Mouse (Mus musculus) embryo, embryonic 11.5 days (tissue): ENCODE measurements around the gene Psmc2.

Source experiments
- DNase-seq: peaks from one replicate; pipeline ENCODE4 v3.0.0-alpha.2; 2012; ENCODE audit warnings: low read depth, low spot score

The Psmc2 gene

GRCm38 (mm10) chr5:21785053-21785452 is at the start of gene Psmc2, which contains the start of gene Dnajc2:
Gene Psmc2 (plus strand): TSS chr5:21785283.
Gene Dnajc2 (minus strand): TSS chr5:21785251.
- DNase-seq = peak; percentile 83

DNA sequence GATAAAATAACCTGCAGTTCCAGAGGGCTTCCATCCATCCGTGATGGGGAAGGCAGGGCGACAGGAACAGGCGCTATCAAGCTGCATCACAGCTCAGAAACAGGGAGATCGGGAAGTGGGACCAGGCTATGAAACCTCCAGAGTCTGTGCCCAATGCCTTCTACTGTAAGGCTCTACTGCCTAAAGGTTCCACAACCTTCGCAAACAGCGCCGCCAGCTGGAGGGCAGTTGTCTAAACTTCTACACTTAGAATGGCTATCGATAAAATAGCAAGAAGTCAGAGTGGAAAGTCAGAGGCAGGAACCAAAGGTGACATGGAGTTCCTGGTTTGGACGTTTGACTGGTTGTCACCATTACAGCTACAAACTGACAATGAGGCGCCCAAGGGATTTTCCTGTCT is 49.5 kb upstream of the Psmc2 start:
- peak; percentile 19 for DNase-seq

- no peak for DNase-seq
Measured at GRCm38 (mm10) chr5:21736046-21736445, 49.0 kb upstream of the Psmc2 start.

DNA sequence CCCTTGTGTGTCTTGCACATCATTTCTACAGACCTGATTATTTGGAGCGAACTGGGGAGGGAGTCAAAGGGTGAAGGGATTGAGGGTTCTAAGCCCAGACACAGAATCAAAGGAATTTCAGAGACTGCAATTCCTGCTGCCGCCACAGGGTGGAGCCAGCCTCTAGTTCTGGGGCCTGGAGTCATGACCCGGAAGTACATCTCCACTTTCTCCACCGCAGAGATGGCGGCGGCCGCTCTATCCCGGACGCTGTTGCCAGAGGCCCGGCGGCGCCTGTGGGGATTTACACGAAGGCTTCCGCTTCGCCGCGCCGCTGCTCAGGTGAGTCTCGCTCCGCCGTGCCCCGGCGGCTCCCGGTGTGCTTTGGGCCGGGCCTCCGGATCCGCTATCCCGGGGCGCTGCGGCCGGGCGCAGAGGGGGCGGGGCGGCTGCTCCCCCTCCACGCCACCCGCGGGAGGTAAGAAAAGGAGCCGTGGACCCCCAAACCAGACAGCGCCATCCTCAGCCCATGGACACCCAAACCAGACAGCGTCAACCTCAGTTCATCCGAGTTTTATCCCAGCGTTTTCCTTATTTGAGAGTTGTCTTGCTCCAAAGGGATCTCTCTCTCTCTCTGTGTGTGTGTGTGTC is 48.0 kb upstream of the Psmc2 start, which contains the start of gene Pmpcb:
TSS of gene Pmpcb (plus strand) at position 186 of the 630 bp plus-strand sequence.
- DNase-seq = peak; percentile 72

DNA sequence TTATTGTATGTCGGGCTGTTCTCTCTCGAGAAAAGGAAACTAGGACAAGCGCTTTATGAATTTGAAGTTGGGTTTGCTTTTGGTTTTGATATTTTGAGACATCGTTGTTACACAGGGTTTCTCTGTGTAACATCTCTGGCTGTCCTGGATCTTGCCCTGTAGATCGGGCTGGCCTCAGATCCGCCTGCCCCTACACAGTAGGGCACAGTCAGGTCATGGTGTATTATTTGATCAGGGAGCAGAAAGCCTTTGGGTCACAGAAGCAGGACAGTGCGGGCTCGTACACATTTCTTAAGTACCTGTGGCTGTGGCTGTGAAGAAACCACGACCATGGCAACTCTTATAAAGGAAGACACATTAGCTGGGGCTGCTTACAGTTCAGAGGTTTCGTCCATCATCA is 47.5 kb upstream of the Psmc2 start:
- DNase-seq = no peak

- DNase-seq = no peak
Measured at GRCm38 (mm10) chr5:21739120-21739519, 46.0 kb upstream of the Psmc2 start.

DNA sequence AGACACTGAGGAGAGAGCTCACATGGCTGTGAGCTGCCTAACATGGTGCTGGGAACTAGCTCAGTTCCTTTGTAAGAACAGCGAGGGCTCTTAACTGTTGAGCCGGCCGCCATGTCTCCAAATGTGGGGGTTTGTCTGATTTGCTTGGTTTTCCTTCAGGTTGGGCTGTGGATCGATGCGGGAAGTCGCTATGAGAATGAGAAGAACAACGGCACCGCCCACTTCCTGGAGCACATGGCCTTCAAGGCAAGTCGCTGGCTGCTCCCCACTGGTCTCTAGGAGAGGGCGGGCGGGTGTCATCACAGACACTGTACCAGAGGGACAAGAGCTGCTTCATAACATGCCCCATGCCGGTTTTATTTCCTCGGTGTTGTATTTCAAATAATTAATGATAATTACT is 45.2 kb upstream of the Psmc2 start:
- no peak for DNase-seq

GRCm38 (mm10) chr5:21743606-21744005 is 41.5 kb upstream of the Psmc2 start:
- no peak for DNase-seq

DNA sequence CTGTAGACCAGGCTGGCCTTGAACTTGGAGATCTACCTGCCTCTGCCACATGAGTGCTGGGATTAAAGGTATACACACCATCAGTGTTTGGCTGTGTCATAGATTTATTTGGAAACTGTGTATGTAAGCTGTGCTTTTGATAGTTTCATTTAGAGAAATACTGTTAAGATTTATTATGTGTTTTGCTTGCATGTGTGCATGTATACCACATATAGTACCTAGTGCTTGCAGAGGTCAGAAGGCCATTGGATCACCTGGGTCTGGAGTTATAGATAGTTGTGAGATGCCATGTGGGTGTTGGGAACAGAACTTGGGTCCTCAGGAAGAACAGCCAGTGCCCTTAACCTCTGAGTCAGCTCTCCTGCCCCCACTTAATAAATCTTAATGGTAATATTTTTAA is 40.4 kb upstream of the Psmc2 start:
- no peak for DNase-seq

GRCm38 (mm10) chr5:21745966-21746365 is 39.1 kb upstream of the Psmc2 start:
- DNase-seq = no peak

GRCm38 (mm10) chr5:21768506-21768905 is 16.6 kb upstream of the Psmc2 start:
- DNase-seq = no peak

DNA sequence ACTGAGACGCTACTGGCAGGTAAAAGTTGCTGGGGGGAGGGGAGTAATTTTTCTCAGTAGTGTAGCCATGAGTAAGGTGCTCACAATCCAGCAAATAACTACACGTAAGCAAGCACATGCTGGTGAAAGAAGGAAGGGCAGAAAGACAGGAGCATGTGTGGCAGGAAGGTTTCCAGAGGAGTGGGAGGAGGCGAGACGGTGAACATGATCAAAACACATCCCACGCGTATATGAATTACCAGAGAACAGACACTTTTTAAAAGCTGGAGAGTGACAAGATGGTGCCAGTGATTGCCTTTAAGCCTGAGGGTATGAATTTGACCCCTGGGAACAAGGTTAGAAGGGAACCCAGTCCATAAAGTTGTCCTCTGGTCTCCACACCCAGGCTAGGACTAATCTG is 15.2 kb upstream of the Psmc2 start:
- DNase-seq = no peak

DNA sequence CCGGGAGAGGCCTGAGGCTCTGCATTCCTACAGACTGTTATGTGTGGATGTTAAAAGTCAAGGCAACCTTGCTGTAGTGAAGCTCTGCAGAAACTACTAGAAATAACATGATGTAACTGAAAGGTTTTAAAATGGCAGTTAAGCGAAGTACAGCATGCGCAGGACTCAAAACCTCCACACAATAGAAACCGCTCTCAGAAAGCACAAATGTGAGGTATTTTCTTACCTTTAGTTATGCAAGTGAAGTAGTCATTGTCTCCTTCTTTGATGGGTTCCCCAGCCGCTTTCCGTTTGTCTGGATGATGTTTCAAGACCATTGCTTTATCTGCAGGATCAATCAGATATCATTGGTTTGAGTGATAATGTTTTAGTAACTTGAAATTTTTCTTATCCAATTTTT is 8.6 kb upstream of the Psmc2 start:
- no peak for DNase-seq

DNA sequence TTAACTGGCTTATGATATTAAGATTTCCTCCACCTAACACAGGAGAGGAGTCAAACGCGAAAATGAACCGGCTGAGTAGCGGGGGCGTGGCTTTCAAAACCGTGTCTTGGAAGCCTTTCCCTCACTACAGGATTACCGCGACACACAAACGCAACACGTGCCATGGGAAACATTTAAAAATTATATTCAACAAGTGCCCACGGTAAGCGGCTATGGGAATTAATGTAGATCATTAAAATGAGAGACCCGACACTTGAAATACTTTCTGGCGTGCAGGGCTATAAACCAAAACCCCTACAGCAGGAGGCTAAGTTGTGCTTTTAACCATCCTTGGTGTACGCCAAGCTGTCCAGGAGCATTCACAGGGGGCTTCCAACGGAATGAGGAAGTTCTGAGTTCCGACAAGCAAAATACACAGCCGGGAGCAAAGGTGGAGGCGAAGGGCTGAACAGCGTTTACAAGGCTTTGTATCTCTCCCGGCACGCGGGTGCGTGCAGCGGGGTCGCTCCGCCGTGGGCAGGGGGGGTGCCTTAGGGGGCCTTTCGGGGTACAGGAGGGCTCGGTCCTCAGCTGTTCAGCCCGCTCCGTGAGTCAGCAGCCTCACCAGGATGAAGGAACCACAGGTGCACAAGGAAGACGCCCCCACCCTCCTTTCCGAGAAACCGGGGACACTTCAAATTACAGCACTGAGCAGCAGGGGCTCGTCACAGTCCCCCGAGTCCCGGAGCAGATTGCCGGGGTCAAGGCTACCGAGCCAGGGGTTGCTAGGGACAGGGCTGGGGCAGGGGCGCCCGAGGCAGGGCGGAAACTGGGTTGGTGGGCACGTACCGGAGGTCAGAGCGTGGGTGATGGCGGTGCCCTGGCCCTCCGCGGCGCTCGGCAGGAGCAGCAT is 676 bp upstream of the Psmc2 start:
- DNase-seq = peak; percentile 8

GRCm38 (mm10) chr5:21785776-21786175 is 693 bp downstream of the Psmc2 start:
- DNase-seq = no peak

- DNase-seq = peak; percentile 85
Measured at GRCm38 (mm10) chr5:21786258-21787185, 1.4 kb downstream of the Psmc2 start.

DNA sequence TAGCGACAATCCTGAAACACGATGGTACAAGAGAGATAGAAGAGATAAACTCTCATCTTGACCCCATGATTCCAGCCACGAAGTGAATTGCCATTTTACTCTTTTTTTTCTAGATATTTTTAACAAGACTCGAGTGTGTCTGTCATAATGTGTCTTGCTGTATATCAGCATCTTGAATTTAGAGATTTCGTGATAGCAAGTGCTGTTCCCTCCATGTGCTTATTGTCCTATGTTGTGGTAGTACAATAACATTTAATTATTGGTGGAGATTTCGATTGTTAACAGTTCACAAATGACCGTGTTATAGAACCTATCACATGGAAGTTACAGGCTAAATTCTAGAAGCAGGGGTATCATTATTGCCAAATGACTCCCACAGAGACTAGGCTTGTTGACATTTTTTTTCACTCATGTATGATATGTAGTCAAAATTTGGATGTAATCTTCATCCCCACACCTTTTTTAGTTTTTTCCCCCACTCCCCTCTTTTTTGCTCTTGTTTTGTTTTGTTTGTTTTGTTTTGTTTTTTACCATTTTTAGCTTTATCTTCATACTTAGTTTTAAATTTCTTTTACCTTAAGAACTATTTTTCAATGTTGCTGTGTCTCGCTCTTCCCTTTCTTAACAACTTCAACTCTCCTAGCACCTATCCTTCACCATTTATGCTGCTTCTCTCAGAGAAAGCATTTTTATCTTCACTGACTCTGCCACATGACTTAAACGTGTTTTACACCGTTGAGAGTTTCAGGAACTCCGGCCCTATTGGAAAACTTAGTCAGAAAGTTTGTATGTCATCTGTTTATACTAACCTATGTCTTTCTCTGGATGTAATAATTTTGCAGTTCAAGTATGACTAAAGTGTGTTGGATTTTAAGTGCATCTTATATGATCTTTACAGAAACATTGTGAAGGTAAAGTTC is 2.4 kb downstream of the Psmc2 start:
- no peak for DNase-seq

DNA sequence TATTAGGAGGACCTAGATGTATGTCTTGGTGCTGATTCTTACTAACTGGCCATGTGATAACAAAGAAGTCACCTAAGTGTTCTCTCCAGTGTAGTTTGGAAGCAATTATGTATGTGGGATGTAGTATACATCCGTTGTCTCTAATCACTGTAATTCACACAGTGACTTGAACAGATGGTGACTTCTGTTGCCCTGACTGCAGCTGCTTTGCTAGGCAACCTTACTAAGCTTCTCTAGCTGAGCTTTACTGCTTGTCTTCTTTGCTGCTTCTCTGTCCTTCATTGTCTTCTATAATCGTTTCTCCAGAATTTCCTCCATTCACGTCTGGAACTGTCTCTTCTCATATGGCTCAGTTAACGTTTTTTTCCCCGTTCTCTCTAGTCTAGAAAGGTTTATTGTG is 4.0 kb downstream of the Psmc2 start:
- no peak for DNase-seq

DNA sequence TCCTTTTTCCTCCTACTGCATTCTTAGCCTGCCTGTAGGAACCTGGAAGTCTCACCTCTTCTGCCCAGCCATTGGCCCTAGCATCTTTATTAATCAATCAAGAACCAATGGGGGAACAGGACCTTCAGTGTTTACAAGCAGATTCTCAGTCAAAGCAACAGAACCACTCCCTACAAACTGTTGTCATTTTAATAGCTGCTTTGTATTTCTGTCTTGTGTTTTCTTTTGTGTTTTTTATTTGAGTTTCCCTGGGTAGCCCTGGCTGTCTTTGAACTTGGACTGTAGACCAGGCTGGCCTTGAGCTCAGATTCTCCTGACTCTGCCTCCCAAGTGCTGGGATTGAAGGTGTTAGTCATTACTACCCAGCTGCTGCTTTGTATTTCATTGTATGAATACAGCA is 7.1 kb downstream of the Psmc2 start:
- DNase-seq = no peak

DNA sequence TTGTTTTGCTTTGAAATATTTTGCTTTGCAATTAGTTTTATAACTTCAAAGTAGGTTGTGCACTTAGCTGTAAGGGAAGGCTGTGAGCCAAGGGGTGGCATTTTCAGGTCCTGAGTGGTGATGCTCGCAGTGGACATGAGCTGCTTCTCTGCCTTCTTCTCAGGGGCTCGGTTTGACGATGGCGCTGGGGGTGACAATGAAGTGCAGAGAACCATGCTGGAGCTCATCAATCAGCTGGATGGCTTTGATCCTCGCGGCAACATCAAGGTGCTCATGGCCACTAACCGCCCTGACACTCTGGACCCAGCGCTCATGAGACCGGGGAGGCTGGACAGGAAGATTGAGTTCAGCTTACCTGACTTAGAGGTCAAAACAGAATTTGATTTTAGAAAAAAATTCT is 17.8 kb downstream of the Psmc2 start:
- no peak for DNase-seq

DNA sequence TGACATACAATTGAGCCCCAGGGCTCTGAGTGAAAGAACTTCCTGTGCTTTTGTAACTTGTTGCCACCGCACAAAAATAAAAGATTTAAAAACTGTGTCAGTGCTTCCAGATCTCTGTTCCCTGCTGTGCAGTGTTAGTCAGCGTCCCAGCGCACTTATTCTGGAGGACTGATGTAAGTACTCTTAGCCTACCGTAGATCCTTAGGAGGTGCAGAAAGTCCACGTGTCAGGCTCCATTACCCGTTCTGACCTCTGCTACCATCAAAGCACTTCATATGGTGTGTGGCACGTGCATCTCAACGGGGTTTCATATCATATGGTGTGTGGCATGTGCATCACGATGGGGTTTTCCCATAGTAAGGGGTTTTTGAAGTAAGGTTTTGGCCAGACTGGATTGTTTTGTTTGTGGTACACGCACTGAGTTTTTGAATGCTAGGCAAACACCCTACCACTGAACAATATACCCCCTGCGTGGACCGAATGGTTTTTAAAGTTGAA is 18.7 kb downstream of the Psmc2 start:
- no peak for DNase-seq
